Mouse (Mus musculus): ENCODE measurements around the gene Mttp.

The Mttp gene

GRCm38 (mm10) chr3:138083896-138084295 lies 60.9 kb downstream of the Mttp start:
- DNase-seq (ENCODE audit: low read depth, low spot score): no peak

GRCm38 (mm10) chr3:138083073-138083637 lies 61.6 kb downstream of the Mttp start:
- no peak for DNase-seq (ENCODE audit: low read depth, low spot score)

- DNase-seq (ENCODE audit: low read depth, low spot score): no peak
These were observed 66.1 kb downstream of the Mttp start for GRCm38 (mm10) chr3:138078701-138079100.

- DNase-seq (ENCODE audit: low read depth, low spot score): no peak
These were observed 67.1 kb downstream of the Mttp start for GRCm38 (mm10) chr3:138077476-138078340.

GRCm38 (mm10) chr3:138075209-138075608 lies 69.6 kb downstream of the Mttp start:
- DNase-seq (ENCODE audit: low read depth, low spot score): no peak

- no peak for DNase-seq (ENCODE audit: low read depth, low spot score)
These were observed 70.6 kb downstream of the Mttp start for GRCm38 (mm10) chr3:138074214-138074613.

GRCm38 (mm10) chr3:138071476-138072073 lies 73.2 kb downstream of the Mttp start:
- no peak for DNase-seq (ENCODE audit: low read depth, low spot score)

- no peak for DNase-seq (ENCODE audit: low read depth, low spot score)
These were observed 73.8 kb downstream of the Mttp start for GRCm38 (mm10) chr3:138071004-138071403.

GRCm38 (mm10) chr3:138069756-138070511 lies 74.8 kb downstream of the Mttp start:
- DNase-seq (ENCODE audit: low read depth, low spot score): no peak

GRCm38 (mm10) chr3:138068103-138068502 lies 76.7 kb downstream of the Mttp start:
- DNase-seq (ENCODE audit: low read depth, low spot score): no peak

- no peak for DNase-seq (ENCODE audit: low read depth, low spot score)
These were observed 77.5 kb downstream of the Mttp start, which contains the start of gene Gm5105 for GRCm38 (mm10) chr3:138067288-138067687. TSS of gene Gm5105 (minus strand) at chr3:138067388.

GRCm38 (mm10) chr3:138066348-138066856 lies 78.4 kb downstream of the Mttp start:
- DNase-seq (ENCODE audit: low read depth, low spot score): no peak

- no peak for DNase-seq (ENCODE audit: low read depth, low spot score)
These were observed 78.8 kb downstream of the Mttp start for GRCm38 (mm10) chr3:138065930-138066329.

GRCm38 (mm10) chr3:138064732-138065645 lies 79.8 kb downstream of the Mttp start, which contains the start of gene 1110002E22Rik:
TSS of gene 1110002E22Rik (plus strand) at chr3:138065052.
- DNase-seq (ENCODE audit: low read depth, low spot score): no peak

GRCm38 (mm10) chr3:138063731-138064329 lies 80.9 kb downstream of the Mttp start:
- no peak for DNase-seq (ENCODE audit: low read depth, low spot score)

GRCm38 (mm10) chr3:138062673-138063072 lies 82.1 kb downstream of the Mttp start:
- DNase-seq (ENCODE audit: low read depth, low spot score): no peak

- DNase-seq (ENCODE audit: low read depth, low spot score): no peak
These were observed 83.4 kb downstream of the Mttp start for GRCm38 (mm10) chr3:138061205-138061911.

- DNase-seq (ENCODE audit: low read depth, low spot score): no peak
These were observed 84.3 kb downstream of the Mttp start for GRCm38 (mm10) chr3:138060429-138060828.

GRCm38 (mm10) chr3:138058226-138058625 lies 86.5 kb downstream of the Mttp start:
- DNase-seq (ENCODE audit: low read depth, low spot score): no peak
